Mouse (Mus musculus) liver, embryonic 15.5 days (tissue): ENCODE data around the gene Abhd4. TPM values are rescaled to one million over a fixed set of nuclear protein-coding genes. Genes with fewer than 3 reads are reported as not detected.

ENCODE experiments used
- ATAC-seq: fragments of 200-750 bp; cut with Nextera tagmentation; 2 replicates; pipeline ENCODE4 v1.8.0; 2017; ENCODE audit warnings: moderate number of reproducible peaks, mild to moderate bottlenecking, moderate library complexity; ENCODE audit not compliant: insufficient read depth
- H3K27ac ChIP-seq: fragments of 300-500 bp; sonication (generic); replicated peaks from 2 replicates; pipeline ENCODE4 v1.5.1; 2015; ENCODE audit warnings: mild to moderate bottlenecking, inconsistent platforms
- H3K27me3 ChIP-seq: fragments of 300-500 bp; sonication (generic); 2 replicates; pipeline ENCODE4 v1.6.1; 2015; ENCODE audit warnings: mild to moderate bottlenecking, inconsistent platforms
- H3K36me3 ChIP-seq: fragments of 300-500 bp; sonication (generic); replicated peaks from 2 replicates; pipeline ENCODE4 v1.6.1; 2015; ENCODE audit warnings: moderate library complexity, mild to moderate bottlenecking, inconsistent platforms
- H3K4me1 ChIP-seq: fragments of 300-500 bp; sonication (generic); replicated peaks from 2 replicates; pipeline ENCODE4 v1.6.1; 2015; ENCODE audit warnings: inconsistent platforms
- H3K4me2 ChIP-seq: fragments of 300-500 bp; sonication (generic); 2 replicates; pipeline ENCODE4 v1.6.1; 2015; ENCODE audit warnings: moderate library complexity, mild to moderate bottlenecking, inconsistent platforms
- H3K4me3 ChIP-seq: fragments of 300-500 bp; sonication (generic); replicated peaks from 2 replicates; pipeline ENCODE4 v1.5.1; 2015; ENCODE audit warnings: mild to moderate bottlenecking, inconsistent platforms
- H3K9ac ChIP-seq: fragments of 300-500 bp; sonication (generic); 2 replicates; pipeline ENCODE4 v1.6.1; 2015; ENCODE audit warnings: moderate library complexity, mild to moderate bottlenecking, inconsistent platforms
- H3K9me3 ChIP-seq: fragments of 300-500 bp; sonication (generic); replicated peaks from 2 replicates; pipeline ENCODE4 v1.6.1; 2016; ENCODE audit warnings: inconsistent platforms
- WGBS: fragments of 180-500 bp; shearing (Covaris S2); methylation state at CpG from one replicate; pipeline ENCODE4 v1.1.7; 2015; ENCODE audit warnings: mixed read lengths; ENCODE audit not compliant: insufficient replicate concordance; 5-methylcytosine and 5-hydroxymethylcytosine counted together
- polyA plus RNA-seq: library from polyadenylated mRNA; unstranded; fragments of >200 nt; fragmentation: Nextera tagmentation; extraction: Ambion mirVana; gene quantifications from 2 replicates; pipeline ENCODE4 v1.2.1, GENCODE M21; 2015

The Abhd4 gene
- polyA plus RNA-seq, 1 experiment from 2014 or later = 19.0 TPM

- 47% methylated on average over 5 of the region's 5 CpGs for WGBS
- H3K4me1 ChIP-seq = no peaks in the 10 kb centered on the region
Observed at GRCm38 (mm10) chr14:54300136-54300535, 46.1 kb downstream of the Abhd4 start.

GRCm38 (mm10) chr14:54300676-54301075 is 46.7 kb downstream of the Abhd4 start:
- Histone ChIP-seq H3K27me3 (no peaks in the 10 kb centered on the region), H3K4me2 (no peak overlapping the region), H3K4me3 (no peak overlapping the region), H3K4me1 (no peaks in the 10 kb centered on the region), H3K27ac (no peak overlapping the region), H3K9me3 (no peaks in the 10 kb centered on the region), H3K36me3 (no peaks in the 10 kb centered on the region), H3K9ac (no peak overlapping the region)
- WGBS = 62% methylated on average over 3 of the region's 3 CpGs
- no peak for ATAC-seq

More at GRCm38 (mm10) chr14:54300136-54300535, 46.1 kb downstream of the Abhd4 start:
- Histone ChIP-seq H3K9ac (no peak overlapping the region), H3K9me3 (no peaks in the 10 kb centered on the region), H3K36me3 (no peaks in the 10 kb centered on the region), H3K27me3 (no peaks in the 10 kb centered on the region), H3K4me3 (no peak overlapping the region), H3K27ac (no peak overlapping the region), H3K4me2 (no peak overlapping the region)
- no peak for ATAC-seq

GRCm38 (mm10) chr14:54311763-54312162 is 57.8 kb downstream of the Abhd4 start:
- Histone ChIP-seq H3K27me3 (no peaks in the 10 kb centered on the region; the same call in 1 of the 2 replicates), H3K4me3 (no peak overlapping the region), H3K36me3 (no peaks in the 10 kb centered on the region), H3K9ac (no peak overlapping the region), H3K4me1 (no peaks in the 10 kb centered on the region), H3K4me2 (no peak overlapping the region), H3K9me3 (no peaks in the 10 kb centered on the region), H3K27ac (no peak overlapping the region)
- ATAC-seq = no peak
- 45% methylated on average over 3 of the region's 3 CpGs for WGBS

Other genes with a start within 250 kb of the Abhd4 start
- gene Dad1, start 84 bp upstream of the Abhd4 start, polyA plus RNA-seq = 202 and 204 TPM in 2 replicates
- not detected in 2 replicates for gene Olfr49, start 30.8 kb downstream of the Abhd4 start, polyA plus RNA-seq
- 16.0 and 17.2 TPM in 2 replicates for gene Oxa1l, start 106.6 kb downstream of the Abhd4 start, polyA plus RNA-seq
- 9.9 and 10.5 TPM in 2 replicates for gene Slc7a7, start 163.6 kb downstream of the Abhd4 start, polyA plus RNA-seq
- gene Mrpl52, start 172.7 kb downstream of the Abhd4 start, polyA plus RNA-seq = 128 and 168 TPM in 2 replicates
- gene Mmp14, start 177.4 kb downstream of the Abhd4 start, polyA plus RNA-seq = 22.6 and 24.7 TPM in 2 replicates
- gene Lrp10, start 209.9 kb downstream of the Abhd4 start, polyA plus RNA-seq = 21.2 and 23.0 TPM in 2 replicates
- gene Rem2, start 221.9 kb downstream of the Abhd4 start, polyA plus RNA-seq = 0.20 and 0.23 TPM in 2 replicates